Mouse (Mus musculus) urinary bladder, postnatal 4 days (tissue): ENCODE data around the gene Znhit2.

ENCODE experiments used
- DNase-seq, 2 experiments: peaks; one replicate each; pipeline ENCODE4 v3.0.0; 2021 to 2022; ENCODE audit warnings: low spot score in 2 of 2

Znhit2 gene

DNA sequence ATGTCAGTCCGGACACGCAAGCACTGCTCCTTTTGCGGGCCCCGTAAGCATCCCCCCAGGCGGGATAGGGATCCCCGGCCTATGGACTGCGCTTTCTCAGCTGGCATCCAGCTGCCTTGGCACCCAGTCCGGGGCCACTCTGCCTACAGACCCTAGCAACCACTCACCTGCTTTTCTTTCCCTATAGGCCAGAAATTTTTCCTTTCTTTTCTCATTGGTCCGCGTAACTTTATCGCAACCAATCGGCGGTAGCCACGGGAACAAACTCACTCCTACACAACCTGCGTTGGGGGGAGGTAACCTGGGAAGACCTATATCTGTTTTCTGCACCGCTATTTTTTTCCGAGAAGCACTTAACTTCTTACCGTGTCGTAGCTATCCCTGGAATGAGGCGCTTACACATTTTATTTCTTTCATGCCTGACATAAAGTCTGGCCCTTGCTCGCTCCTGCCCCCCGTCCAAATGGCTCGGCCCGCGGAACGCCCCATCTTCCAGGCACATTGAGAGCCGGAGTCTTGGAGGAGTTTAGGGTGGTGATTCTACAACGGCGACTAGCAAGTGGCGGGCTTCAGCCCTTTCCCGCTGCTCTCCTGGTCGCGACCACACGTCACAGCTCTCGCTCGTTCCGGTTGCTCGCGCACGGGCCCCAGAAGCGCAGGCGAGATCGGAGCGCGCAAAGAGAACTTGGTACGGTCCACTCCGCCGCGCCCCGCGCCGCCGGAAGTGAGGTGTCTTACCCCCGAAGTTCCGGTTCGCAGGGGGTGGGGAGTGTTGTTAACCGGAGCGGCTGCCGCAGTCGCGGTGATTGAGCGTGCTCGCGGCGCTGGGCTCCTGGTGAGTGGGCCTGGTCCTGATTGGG lies 14.5 kb upstream of the Znhit2 start, which contains the start of gene Syvn1:
Gene Syvn1 (plus strand): TSS at position 283 of the 860 bp plus-strand sequence.
- peak; percentile 85 to 87 for DNase-seq

GRCm38 (mm10) chr19:6047154-6047898 lies 13.7 kb upstream of the Znhit2 start:
- DNase-seq, result no peak

DNA sequence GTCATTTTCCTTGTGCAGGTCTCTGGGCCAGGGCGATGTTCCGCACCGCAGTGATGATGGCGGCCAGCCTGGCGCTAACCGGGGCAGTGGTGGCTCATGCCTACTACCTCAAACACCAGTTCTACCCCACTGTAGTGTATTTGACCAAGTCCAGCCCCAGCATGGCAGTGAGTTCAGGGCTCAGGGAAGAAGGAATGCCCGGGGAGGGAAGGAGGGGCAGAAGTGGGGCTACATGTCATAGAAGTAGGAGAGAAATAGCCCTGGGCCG lies 13.2 kb upstream of the Znhit2 start:
- DNase-seq, result no peak

DNA sequence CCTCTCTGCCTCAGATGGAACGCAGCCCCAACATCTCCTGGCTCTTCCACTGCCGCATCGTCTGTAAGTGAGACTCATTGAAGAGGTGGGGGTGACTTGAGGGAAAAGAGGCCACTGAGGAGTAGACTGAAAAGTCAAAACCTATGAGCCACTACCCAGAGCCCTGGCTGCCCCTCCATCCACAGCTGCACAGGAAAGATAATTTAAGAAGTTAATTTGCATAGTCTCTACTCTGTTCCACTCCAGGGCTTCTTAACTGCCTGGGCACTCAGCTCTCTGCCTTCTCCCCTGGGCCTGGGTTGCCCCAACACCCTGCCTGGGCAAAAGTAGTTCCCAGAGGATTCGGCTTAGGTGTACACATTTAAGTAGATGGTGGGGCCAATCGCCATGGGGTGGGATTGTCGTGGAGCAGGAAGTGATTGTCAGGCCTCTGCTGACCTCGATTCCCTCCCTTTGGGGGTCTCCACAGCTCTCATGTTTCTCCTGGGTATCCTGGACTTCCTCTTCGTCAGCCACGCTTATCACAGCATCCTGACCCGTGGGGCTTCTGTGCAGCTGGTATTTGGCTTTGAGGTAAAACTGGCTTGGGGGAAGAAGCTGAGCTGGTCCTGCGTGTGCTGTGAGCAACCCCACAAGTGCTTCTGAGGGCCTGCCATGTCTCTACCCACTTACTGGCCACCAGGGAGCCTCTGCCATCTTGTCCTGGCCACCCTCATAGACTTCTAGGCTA lies 12.1 kb upstream of the Znhit2 start:
- DNase-seq, result no peak

DNA sequence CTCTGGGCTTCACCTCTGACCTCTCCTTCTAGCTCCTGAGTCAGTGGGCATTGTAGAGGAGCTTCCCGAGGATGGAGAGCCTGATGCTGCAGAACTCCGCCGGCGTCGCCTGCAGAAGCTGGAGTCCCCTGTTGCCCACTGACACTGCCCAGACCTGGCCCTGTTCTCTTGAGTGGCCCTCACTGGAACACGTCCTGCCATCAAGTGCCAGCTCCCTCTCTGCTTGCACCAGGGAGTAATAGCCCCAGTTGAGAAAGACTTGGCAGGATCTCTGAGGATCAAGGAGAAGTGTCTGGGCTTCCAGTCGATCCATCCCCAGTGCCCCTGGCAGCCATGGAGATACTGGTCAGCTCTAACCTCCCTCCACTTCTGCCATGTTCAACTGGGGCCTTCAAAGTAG lies 8.5 kb upstream of the Znhit2 start:
- DNase-seq, result no peak

GRCm38 (mm10) chr19:6054296-6054695 lies 6.7 kb upstream of the Znhit2 start:
- DNase-seq, result no peak

DNA sequence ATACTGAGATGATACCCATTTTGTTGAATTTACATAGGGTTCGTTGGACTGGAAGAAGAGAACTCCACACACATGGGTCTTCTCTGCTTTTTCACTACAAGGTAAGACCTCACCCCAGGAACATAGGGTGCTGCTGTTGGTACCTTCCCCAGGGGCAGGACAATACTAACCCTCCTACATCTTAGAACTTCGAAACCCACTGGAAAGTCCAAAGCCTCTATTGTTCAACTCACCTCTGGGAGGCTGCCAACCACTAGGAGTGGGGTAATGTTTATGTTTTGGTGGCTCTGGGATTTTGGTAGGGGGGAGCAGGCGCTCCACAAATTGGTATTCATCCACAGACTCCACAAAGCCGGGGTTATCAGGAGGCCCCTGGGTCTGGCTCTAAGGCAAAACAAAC lies 4.3 kb upstream of the Znhit2 start:
- no peak for DNase-seq

- peak; percentile 98 to 99 for DNase-seq
Observed at GRCm38 (mm10) chr19:6057313-6058096, 3.5 kb upstream of the Znhit2 start, which contains the start of the genes Mrpl49 and Fau. Mrpl49 (minus strand) TSS chr19:6057785. Fau (plus strand) TSS chr19:6057844.

DNA sequence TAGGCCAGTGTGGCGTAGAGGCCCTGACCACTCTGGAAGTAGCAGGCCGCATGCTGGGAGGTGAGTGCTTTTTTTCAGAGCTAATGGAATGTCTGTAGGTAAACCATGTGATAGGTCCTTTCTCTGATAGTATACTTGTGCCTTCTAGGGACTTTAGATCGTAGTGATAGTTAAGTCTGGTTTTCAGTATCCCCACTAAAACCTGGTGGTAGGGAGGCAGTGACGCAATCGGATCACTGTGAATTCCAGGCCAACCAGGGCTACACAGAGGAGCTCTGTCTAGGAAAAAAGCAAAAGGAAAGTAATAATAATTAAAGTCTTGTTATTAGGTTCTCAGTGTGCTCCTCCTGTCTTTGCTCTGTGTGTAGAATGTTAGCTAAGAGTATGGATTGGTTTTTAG lies 2.5 kb upstream of the Znhit2 start:
- DNase-seq, result no peak

GRCm38 (mm10) chr19:6058966-6059365 lies 2.0 kb upstream of the Znhit2 start:
- DNase-seq, result no peak

DNA sequence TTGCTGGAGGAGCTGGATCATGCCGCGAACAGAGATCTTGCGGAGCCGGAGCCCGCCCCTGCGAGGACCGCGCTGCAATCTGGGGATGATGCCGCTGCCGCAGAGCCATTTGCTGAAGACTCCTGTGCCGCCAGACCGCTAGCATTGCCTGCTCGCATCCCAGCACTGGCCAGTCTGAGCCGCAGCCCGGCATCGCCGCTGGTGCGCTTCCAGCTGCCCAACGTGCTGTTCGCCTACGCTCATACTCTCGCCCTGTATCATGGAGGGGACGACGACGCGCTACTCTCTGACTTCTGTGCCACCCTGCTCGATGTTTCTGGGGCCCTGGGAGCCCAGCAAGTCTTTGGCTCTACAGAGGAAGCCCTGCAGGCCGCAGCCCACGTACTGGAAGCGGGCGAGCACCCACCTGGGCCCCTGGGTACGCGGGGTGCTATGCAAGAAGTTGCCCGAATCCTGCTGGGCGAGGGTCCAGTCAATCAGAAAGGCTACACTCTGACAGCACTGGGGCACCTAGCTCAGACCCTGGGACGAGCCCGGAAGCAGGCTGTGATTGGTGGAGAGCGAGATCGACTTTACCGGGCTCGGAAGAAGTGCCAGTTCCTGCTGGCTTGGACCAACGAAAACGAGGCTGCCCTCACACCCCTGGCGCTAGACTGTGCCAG lies 780 bp downstream of the Znhit2 start:
- no peak for DNase-seq

GRCm38 (mm10) chr19:6062418-6062817 lies 1.4 kb downstream of the Znhit2 start:
- no peak for DNase-seq

GRCm38 (mm10) chr19:6063081-6063480 lies 2.1 kb downstream of the Znhit2 start:
- DNase-seq, result no peak

GRCm38 (mm10) chr19:6066571-6066970 lies 5.6 kb downstream of the Znhit2 start:
- DNase-seq, result no peak

- peak; percentile 61 to 84 for DNase-seq
Observed at GRCm38 (mm10) chr19:6067011-6067723, 6.2 kb downstream of the Znhit2 start.

- DNase-seq, result peak; percentile 93 to 94
Observed at GRCm38 (mm10) chr19:6067724-6068415, 6.9 kb downstream of the Znhit2 start, which contains the start of gene Tm7sf2. Tm7sf2 (minus strand) TSS chr19:6068373.

- no peak for DNase-seq
Observed at GRCm38 (mm10) chr19:6068951-6069350, 8.0 kb downstream of the Znhit2 start.

GRCm38 (mm10) chr19:6069851-6070250 lies 8.9 kb downstream of the Znhit2 start:
- no peak for DNase-seq

GRCm38 (mm10) chr19:6070571-6071250 lies 9.7 kb downstream of the Znhit2 start:
- DNase-seq, result no peak
